Mouse (Mus musculus) heart, embryonic 10.5 days (tissue): Measurements from ENCODE around the gene Map3k20. TPM values are rescaled to one million over a fixed set of nuclear protein-coding genes. Genes with fewer than 3 reads are reported as not detected.

Experiments used
- DNase-seq: peaks from one replicate; pipeline ENCODE4 v3.0.0-alpha.2; 2017; ENCODE audit warnings: low spot score
- H3K27ac ChIP-seq: fragments of 300-500 bp; sonication (generic); 2 replicates; pipeline ENCODE4 v1.5.1; 2016; ENCODE audit warnings: mild to moderate bottlenecking
- H3K27me3 ChIP-seq: fragments of 300-500 bp; sonication (generic); 2 replicates; pipeline ENCODE4 v1.6.1; 2016; ENCODE audit warnings: mild to moderate bottlenecking; ENCODE audit not compliant: poor library complexity, insufficient read depth, severe bottlenecking
- H3K36me3 ChIP-seq: fragments of 300-500 bp; sonication (generic); 2 replicates; pipeline ENCODE4 v1.6.1; 2016; ENCODE audit warnings: mild to moderate bottlenecking, moderate library complexity
- H3K4me1 ChIP-seq: fragments of 300-500 bp; sonication (generic); 2 replicates; pipeline ENCODE4 v1.6.1; 2016; ENCODE audit warnings: mild to moderate bottlenecking
- H3K4me3 ChIP-seq: fragments of 300-500 bp; sonication (generic); 2 replicates; pipeline ENCODE4 v1.5.1; 2016; ENCODE audit warnings: mild to moderate bottlenecking, moderate library complexity
- H3K9me3 ChIP-seq: fragments of 300-500 bp; sonication (generic); 2 replicates; pipeline ENCODE4 v1.6.1; 2016; ENCODE audit warnings: mild to moderate bottlenecking, moderate library complexity
- WGBS: fragments of 180-500 bp; shearing (Covaris S2); methylation state at CpG from one replicate; pipeline ENCODE4 v1.1.7; 2016; 5-methylcytosine and 5-hydroxymethylcytosine counted together
- polyA plus RNA-seq: library from polyadenylated mRNA; unstranded; fragments of >200 nt; fragmentation: Nextera tagmentation; extraction: Ambion mirVana; gene quantifications from 2 replicates; pipeline ENCODE4 v1.2.1, GENCODE M21; 2016

Map3k20 gene
- polyA plus RNA-seq, 1 experiment from 2014 or later, result 27.9 TPM

- H3K36me3 ChIP-seq, result 0 out of 2 replicates have a peak, but pooled peaks cover 4% of the 10 kb centered on the region
- no peaks in the 10 kb centered on the region for H3K9me3 ChIP-seq
- H3K4me3 ChIP-seq, result no peak overlapping the region
- 86% methylated on average over 11 of the region's 11 CpGs for WGBS
- DNase-seq, result no peak
- no peaks in the 10 kb centered on the region for H3K27me3 ChIP-seq
- H3K4me1 ChIP-seq, result peaks cover 44% of the 10 kb centered on the region
- no peak overlapping the region for H3K27ac ChIP-seq
Observed at GRCm38 (mm10) chr2:72313312-72313711, 27.9 kb downstream of the Map3k20 start.

- DNase-seq, result no peak
- Histone ChIP-seq H3K9me3 (no peaks in the 10 kb centered on the region), H3K27me3 (no peaks in the 10 kb centered on the region), H3K36me3 (0 out of 2 replicates have a peak, but pooled peaks cover 4% of the 10 kb centered on the region), H3K27ac (peak overlapping the region; percentile 74; the same call in 1 of the 2 replicates), H3K4me1 (peaks cover 45% of the 10 kb centered on the region), H3K4me3 (no peak overlapping the region)
- WGBS, result 49% methylated on average over 4 of the region's 4 CpGs
Observed at GRCm38 (mm10) chr2:72318421-72318820, 33.0 kb downstream of the Map3k20 start.

- WGBS, result 76% methylated on average over 7 of the region's 7 CpGs
- Histone ChIP-seq H3K4me1 (peaks cover 50% of the 10 kb centered on the region), H3K27ac (peak overlapping the region; percentile 74; the same call in 1 of the 2 replicates), H3K4me3 (no peak overlapping the region), H3K36me3 (0 out of 2 replicates have a peak, but pooled peaks cover 4% of the 10 kb centered on the region), H3K9me3 (no peaks in the 10 kb centered on the region), H3K27me3 (no peaks in the 10 kb centered on the region)
- no peak for DNase-seq
Observed at GRCm38 (mm10) chr2:72319028-72319798, 33.8 kb downstream of the Map3k20 start.

- no peak for DNase-seq
- Histone ChIP-seq H3K36me3 (no peaks in the 10 kb centered on the region), H3K4me1 (peaks cover 51% of the 10 kb centered on the region), H3K4me3 (no peak overlapping the region), H3K27me3 (no peaks in the 10 kb centered on the region), H3K27ac (no peak overlapping the region), H3K9me3 (no peaks in the 10 kb centered on the region)
- WGBS, result 78% methylated on average over 2 of the region's 2 CpGs
Observed at GRCm38 (mm10) chr2:72320661-72321060, 35.2 kb downstream of the Map3k20 start.

GRCm38 (mm10) chr2:72321591-72321990 lies 36.2 kb downstream of the Map3k20 start:
- no peak for DNase-seq
- no peaks in the 10 kb centered on the region for H3K27me3 ChIP-seq
- no peaks in the 10 kb centered on the region for H3K9me3 ChIP-seq
- H3K36me3 ChIP-seq, result no peaks in the 10 kb centered on the region
- no peak overlapping the region for H3K4me3 ChIP-seq
- 54% methylated on average over 5 of the region's 5 CpGs for WGBS
- H3K27ac ChIP-seq, result no peak overlapping the region; the same call in 1 of the 2 replicates
- peaks cover 56% of the 10 kb centered on the region for H3K4me1 ChIP-seq

- DNase-seq, result no peak
- WGBS, result 72% methylated on average over 11 of the region's 11 CpGs
- Histone ChIP-seq H3K36me3 (no peaks in the 10 kb centered on the region), H3K27me3 (no peaks in the 10 kb centered on the region), H3K9me3 (no peaks in the 10 kb centered on the region), H3K4me1 (peaks cover 62% of the 10 kb centered on the region), H3K4me3 (no peak overlapping the region), H3K27ac (peak overlapping the region; percentile 10; the same call in 1 of the 2 replicates)
Observed at GRCm38 (mm10) chr2:72322681-72323353, 37.4 kb downstream of the Map3k20 start.

GRCm38 (mm10) chr2:72324436-72324835 lies 39.0 kb downstream of the Map3k20 start:
- Histone ChIP-seq H3K4me1 (peaks cover 48% of the 10 kb centered on the region), H3K27me3 (no peaks in the 10 kb centered on the region), H3K4me3 (no peak overlapping the region), H3K9me3 (no peaks in the 10 kb centered on the region), H3K36me3 (no peaks in the 10 kb centered on the region), H3K27ac (no peak overlapping the region)
- 87% methylated on average over 12 of the region's 12 CpGs for WGBS
- DNase-seq, result no peak

- 79% methylated on average over 6 of the region's 6 CpGs for WGBS
- no peak for DNase-seq
Observed at GRCm38 (mm10) chr2:72326491-72326890, 41.1 kb downstream of the Map3k20 start.

GRCm38 (mm10) chr2:72328435-72328834 lies 43.0 kb downstream of the Map3k20 start:
- H3K4me3 ChIP-seq, result no peak overlapping the region
- no peaks in the 10 kb centered on the region for H3K36me3 ChIP-seq
- no peak overlapping the region for H3K27ac ChIP-seq
- no peaks in the 10 kb centered on the region for H3K9me3 ChIP-seq
- no peak for DNase-seq
- no peaks in the 10 kb centered on the region for H3K27me3 ChIP-seq
- 84% methylated on average over 3 of the region's 3 CpGs for WGBS
- peaks cover 26% of the 10 kb centered on the region for H3K4me1 ChIP-seq

More at GRCm38 (mm10) chr2:72326491-72326890, 41.1 kb downstream of the Map3k20 start:
- Histone ChIP-seq H3K27me3 (no peaks in the 10 kb centered on the region), H3K27ac (no peak overlapping the region), H3K4me3 (no peak overlapping the region), H3K9me3 (no peaks in the 10 kb centered on the region), H3K36me3 (no peaks in the 10 kb centered on the region), H3K4me1 (peaks cover 43% of the 10 kb centered on the region)

GRCm38 (mm10) chr2:72330955-72331481 lies 45.6 kb downstream of the Map3k20 start:
- no peak for DNase-seq
- WGBS, result 74% methylated on average over 12 of the region's 12 CpGs
- H3K9me3 ChIP-seq, result no peaks in the 10 kb centered on the region
- H3K27ac ChIP-seq, result no peak overlapping the region
- no peak overlapping the region for H3K4me3 ChIP-seq
- H3K4me1 ChIP-seq, result peaks cover 17% of the 10 kb centered on the region
- no peaks in the 10 kb centered on the region for H3K27me3 ChIP-seq
- no peaks in the 10 kb centered on the region for H3K36me3 ChIP-seq

- Histone ChIP-seq H3K27me3 (no peaks in the 10 kb centered on the region), H3K9me3 (no peaks in the 10 kb centered on the region), H3K4me1 (peaks cover 14% of the 10 kb centered on the region), H3K27ac (no peak overlapping the region), H3K4me3 (no peak overlapping the region), H3K36me3 (no peaks in the 10 kb centered on the region)
- DNase-seq, result no peak
- WGBS, result 73% methylated on average over 4 of the region's 4 CpGs
Observed at GRCm38 (mm10) chr2:72332067-72332466, 46.6 kb downstream of the Map3k20 start.

- H3K9me3 ChIP-seq, result no peaks in the 10 kb centered on the region
- no peaks in the 10 kb centered on the region for H3K27me3 ChIP-seq
- no peak overlapping the region for H3K4me3 ChIP-seq
- H3K36me3 ChIP-seq, result no peaks in the 10 kb centered on the region
- 87% methylated on average over 3 of the region's 3 CpGs for WGBS
- DNase-seq, result no peak
- peaks cover 7% of the 10 kb centered on the region; the same call in 1 of the 2 replicates for H3K4me1 ChIP-seq
- H3K27ac ChIP-seq, result no peak overlapping the region
Observed at GRCm38 (mm10) chr2:72333210-72333609, 47.8 kb downstream of the Map3k20 start.

- no peak overlapping the region for H3K4me3 ChIP-seq
- H3K27me3 ChIP-seq, result no peaks in the 10 kb centered on the region
- H3K36me3 ChIP-seq, result peaks cover 5% of the 10 kb centered on the region; the same call in 1 of the 2 replicates
- WGBS, result 83% methylated on average over 3 of the region's 3 CpGs
- no peak overlapping the region for H3K27ac ChIP-seq
- no peaks in the 10 kb centered on the region for H3K9me3 ChIP-seq
- no peak for DNase-seq
- no peaks in the 10 kb centered on the region for H3K4me1 ChIP-seq
Observed at GRCm38 (mm10) chr2:72336840-72337239, 51.4 kb downstream of the Map3k20 start.
